Mouse (Mus musculus) layer of hippocampus, adult 2 months (tissue): Measurements from ENCODE around the gene Rxfp4. TPM values are rescaled to one million over a fixed set of nuclear protein-coding genes. Genes with fewer than 3 reads are reported as not detected.
"Not testable (repeated sequence)": the region's sequence is repeated elsewhere in the genome, so short reads cannot be mapped to it uniquely, and the experiment has no call there.

Experiments used
- DNase-seq, 2 experiments: peaks; one replicate each; pipeline ENCODE4 v3.0.0; 2022; ENCODE audit warnings: low spot score in 2 of 2
- H3K27ac ChIP-seq: fragments of 200-600 bp; 2 replicates; pipeline ENCODE4 v1.8.1; 2022
- H3K4me3 ChIP-seq: fragments of 200-600 bp; 2 replicates; pipeline ENCODE4 v1.8.1; 2022; ENCODE audit warnings: mild to moderate bottlenecking
- CTCF ChIP-seq: fragments of 200-600 bp; conservative IDR thresholded peaks from 2 replicates; pipeline ENCODE4 v1.8.1; 2022; ENCODE audit warnings: antibody characterized with exemption, mild to moderate bottlenecking, moderate library complexity
- total RNA-seq, 2 experiments: library from RNA; stranded (reverse); gene quantifications; 2 replicates each; pipeline ENCODE4 v1.2.3; 2021

The Rxfp4 gene
- total RNA-seq, 2 experiments from 2014 or later, result not detected

DNA sequence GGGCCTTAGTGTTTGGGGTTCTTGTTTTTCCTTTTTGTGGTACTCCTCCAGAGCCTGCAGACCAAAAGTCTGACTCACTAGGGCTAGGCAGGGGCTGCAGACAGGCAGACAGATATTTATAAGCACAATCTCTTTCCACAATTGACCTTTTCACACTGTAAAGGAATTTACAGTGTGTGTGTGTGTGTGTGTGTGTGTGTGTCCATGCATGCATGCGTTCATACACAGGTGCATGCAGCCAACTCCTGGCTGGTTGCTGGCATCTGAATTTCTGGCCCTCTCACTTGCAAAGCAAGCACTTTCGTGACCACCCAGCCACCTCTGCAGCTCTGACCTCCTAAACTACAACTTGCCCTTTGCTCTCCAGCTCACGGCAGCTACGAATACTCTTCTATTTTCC, 43.9 kb downstream of the Rxfp4 start:
- DNase-seq, result no peak
- TF ChIP-seq CTCF, result no peak
- no peak overlapping the region for H3K4me3 ChIP-seq
- no peak overlapping the region for H3K27ac ChIP-seq

- DNase-seq, result no peak
- H3K27ac ChIP-seq, result peak overlapping the region; percentile 82
Observed at GRCm38 (mm10) chr3:88607758-88608138, 45.2 kb downstream of the Rxfp4 start.

DNA sequence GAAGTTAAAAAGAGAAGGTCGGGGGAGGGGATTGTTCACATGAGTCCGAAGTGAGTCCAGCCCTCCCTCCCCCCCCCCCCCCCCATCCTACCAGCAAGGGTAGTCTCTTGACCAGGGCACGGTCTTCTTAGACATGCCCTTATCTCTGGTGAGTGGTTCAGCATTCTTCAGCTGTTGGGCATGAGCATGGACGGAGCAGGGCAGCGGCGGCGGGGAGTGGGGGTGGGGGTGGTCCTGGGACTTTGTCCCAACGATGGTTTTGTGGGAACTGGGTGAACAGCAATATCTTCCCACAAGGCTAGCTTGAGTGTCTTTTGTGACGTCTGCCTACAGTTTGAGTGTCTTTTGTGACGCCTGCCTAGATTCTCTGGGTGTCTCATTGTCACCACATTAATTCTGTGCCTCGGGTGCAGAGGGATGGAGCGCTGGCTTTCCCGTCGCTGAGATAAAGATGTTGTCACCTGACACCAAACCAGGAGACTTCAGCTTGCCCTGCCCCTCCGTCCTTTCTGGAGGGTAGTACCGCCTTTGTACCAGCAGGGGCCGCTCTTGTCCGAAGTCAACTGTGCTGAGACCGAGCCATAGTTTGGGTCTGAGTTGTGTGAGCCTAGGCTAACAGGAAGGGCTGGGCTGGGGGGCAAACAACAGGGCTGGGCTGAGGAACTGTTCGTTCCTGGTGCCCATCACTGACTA, 45.7 kb downstream of the Rxfp4 start:
- Histone ChIP-seq H3K27ac (peak overlapping the region; percentile 82), H3K4me3 (peak overlapping the region; percentile 46)
- DNase-seq, result peak; percentile 87 to 94
- TF ChIP-seq CTCF, result peak; percentile 99

More at GRCm38 (mm10) chr3:88607758-88608138, 45.2 kb downstream of the Rxfp4 start:
- 0 out of 2 replicates have a peak, but pooled peaks have one; percentile 5 for TF ChIP-seq CTCF
- H3K4me3 ChIP-seq, result peak overlapping the region; percentile 46

GRCm38 (mm10) chr3:88605666-88606065, 47.3 kb downstream of the Rxfp4 start, which contains the start of gene Arhgef2:
TSS of gene Arhgef2 (plus strand) at chr3:88605966.
- not testable (repeated sequence) for H3K27ac ChIP-seq, DNase-seq, H3K4me3 ChIP-seq

DNA sequence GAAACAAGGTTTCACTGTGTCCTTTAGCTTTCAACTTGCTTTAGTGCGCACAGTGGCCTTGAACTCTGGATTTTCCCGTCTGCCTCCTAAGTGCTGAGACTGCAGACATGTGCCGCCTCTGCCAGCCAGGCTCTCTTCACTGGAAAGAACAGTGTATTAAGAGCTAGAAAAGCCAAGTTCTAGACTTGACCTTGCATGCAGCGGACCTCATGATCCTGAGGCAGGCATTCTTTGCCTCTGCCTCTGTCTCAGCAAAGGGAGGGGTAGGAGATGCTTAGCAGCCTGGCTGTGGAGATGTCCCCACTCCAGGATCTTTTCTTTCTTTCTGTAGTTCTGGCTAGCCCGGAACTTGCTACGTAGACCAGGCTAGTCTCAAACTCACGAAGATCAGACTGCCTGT, 48.1 kb downstream of the Rxfp4 start:
- Histone ChIP-seq H3K4me3 (no peak overlapping the region), H3K27ac (no peak overlapping the region)
- DNase-seq, result no peak
- TF ChIP-seq CTCF, result no peak

DNA sequence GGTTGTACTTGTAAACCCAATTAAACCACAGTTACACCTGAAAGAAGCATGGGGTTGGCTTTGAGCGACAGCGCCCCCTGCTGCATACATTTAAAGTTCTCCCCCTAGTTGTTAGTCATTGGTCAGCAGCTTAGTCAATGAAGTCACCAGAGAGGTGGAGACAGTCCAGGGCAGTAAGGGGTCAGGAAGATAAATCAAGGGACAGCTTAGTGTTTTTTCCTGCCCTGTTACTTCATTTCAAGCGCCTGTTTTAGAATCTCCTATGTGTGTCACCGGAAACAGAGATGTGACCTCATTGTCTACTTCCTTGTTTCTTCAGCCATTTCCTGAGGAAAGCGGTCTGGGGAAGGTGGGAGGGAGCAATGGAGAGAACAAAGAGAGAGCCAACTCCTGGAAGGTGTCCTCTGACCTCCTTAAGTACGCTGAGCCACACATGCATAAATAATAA, 49.2 kb downstream of the Rxfp4 start:
- peak; percentile 89 for TF ChIP-seq CTCF
- H3K27ac ChIP-seq, result no peak overlapping the region
- no peak overlapping the region for H3K4me3 ChIP-seq
- DNase-seq, result peak in 1 of 2 experiments; percentile 62

- TF ChIP-seq CTCF, result no peak
- no peak overlapping the region for H3K27ac ChIP-seq
- no peak overlapping the region for H3K4me3 ChIP-seq
- no peak for DNase-seq
Observed at GRCm38 (mm10) chr3:88602466-88602865, 50.5 kb downstream of the Rxfp4 start.

Other genes with a start within 250 kb of the Rxfp4 start
- 1 to 10 TPM; 6.4 to 6.8 TPM for gene Pmf1, start 242.8 kb downstream of the Rxfp4 start, total RNA-seq
- gene Slc25a44, start 228.0 kb downstream of the Rxfp4 start, total RNA-seq, result 10 to 100 TPM; 69.5 to 71.8 TPM
- gene Sema4a, start 192.0 kb downstream of the Rxfp4 start, total RNA-seq, result 10 to 100 TPM; 37.0 to 42.9 TPM
- gene Lmna, start 143.2 kb downstream of the Rxfp4 start, total RNA-seq, result 10 to 100 TPM; 34.6 to 36.1 TPM
- 1 to 10 TPM; 2.8 to 3.7 TPM for gene Mex3a, start 120.7 kb downstream of the Rxfp4 start, total RNA-seq
- gene Rab25, start 104.8 kb downstream of the Rxfp4 start, total RNA-seq, result not detected
- 100 to 1,000 TPM in 1 of 2 experiments, 10 to 100 TPM in 1; 96.0 to 106 TPM for gene Lamtor2, start 100.1 kb downstream of the Rxfp4 start, total RNA-seq
- 100 to 1,000 TPM; 110 to 116 TPM for gene Ubqln4, start 99.4 kb downstream of the Rxfp4 start, total RNA-seq
- gene Ssr2, start 77.3 kb downstream of the Rxfp4 start, total RNA-seq, result 10 to 100 TPM; 86.8 to 91.6 TPM
- gene Arhgef2, start 47.2 kb downstream of the Rxfp4 start, total RNA-seq, result 100 to 1,000 TPM; 268 to 283 TPM
- gene Khdc4, start 32.7 kb upstream of the Rxfp4 start, total RNA-seq, result 10 to 100 TPM; 55.1 to 55.5 TPM
- gene Rit1, start 63.7 kb upstream of the Rxfp4 start, total RNA-seq, result 10 to 100 TPM; 40.8 to 44.2 TPM
- gene Syt11, start 122.0 kb upstream of the Rxfp4 start, total RNA-seq, result 100 to 1,000 TPM; 473 to 514 TPM
- 10 to 100 TPM; 45.0 to 49.7 TPM for gene Gon4l, start 182.1 kb upstream of the Rxfp4 start, total RNA-seq